Mouse (Mus musculus) MN1 (cell line): Measurements from ENCODE around the gene Bbof1.

Source experiments
- DNase-seq: peaks from one replicate; pipeline ENCODE4 v3.0.0-alpha.2; 2016; ENCODE audit warnings: low spot score

The Bbof1 gene

DNA sequence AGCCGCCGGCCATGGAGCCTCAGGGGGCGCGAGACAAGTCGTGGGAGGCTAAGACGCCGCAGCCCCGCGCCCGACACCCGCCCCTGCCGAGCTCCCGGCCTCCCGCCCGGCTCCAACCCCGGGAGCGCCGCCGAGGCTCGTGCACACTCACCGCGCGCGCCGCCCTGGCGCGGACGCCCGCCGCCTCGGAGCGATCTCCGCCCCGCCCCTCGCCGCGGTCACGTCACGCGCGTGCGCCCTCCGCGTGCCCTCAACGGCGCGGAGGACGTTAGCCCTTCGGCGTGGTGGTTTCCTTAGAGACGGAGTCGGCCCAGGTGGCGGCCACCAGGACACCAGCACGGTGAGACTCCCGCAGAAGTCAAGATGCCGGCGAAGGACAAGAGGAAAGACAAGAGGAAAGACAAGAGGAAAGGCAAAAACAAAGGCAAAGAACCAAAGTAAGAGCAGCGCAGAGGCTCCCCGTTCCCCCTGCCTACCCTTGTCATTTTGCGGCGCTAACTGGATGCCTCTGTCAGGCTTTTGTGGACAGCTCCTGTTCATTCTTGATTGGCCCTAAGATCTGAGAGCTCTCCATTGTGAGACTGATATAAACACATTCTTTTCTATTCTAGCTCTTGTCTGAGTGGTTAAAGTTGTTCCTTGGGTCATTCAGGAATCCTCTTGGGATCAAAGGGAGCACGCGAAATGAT is at the start of gene Bbof1, which contains the start of gene Entpd5:
Gene Bbof1, plus strand, starts transcription at position 253 of the 689 bp plus-strand sequence.
Gene Entpd5, minus strand, starts transcription at position 211 of the 689 bp plus-strand sequence.
- DNase-seq: peak; percentile 93

DNA sequence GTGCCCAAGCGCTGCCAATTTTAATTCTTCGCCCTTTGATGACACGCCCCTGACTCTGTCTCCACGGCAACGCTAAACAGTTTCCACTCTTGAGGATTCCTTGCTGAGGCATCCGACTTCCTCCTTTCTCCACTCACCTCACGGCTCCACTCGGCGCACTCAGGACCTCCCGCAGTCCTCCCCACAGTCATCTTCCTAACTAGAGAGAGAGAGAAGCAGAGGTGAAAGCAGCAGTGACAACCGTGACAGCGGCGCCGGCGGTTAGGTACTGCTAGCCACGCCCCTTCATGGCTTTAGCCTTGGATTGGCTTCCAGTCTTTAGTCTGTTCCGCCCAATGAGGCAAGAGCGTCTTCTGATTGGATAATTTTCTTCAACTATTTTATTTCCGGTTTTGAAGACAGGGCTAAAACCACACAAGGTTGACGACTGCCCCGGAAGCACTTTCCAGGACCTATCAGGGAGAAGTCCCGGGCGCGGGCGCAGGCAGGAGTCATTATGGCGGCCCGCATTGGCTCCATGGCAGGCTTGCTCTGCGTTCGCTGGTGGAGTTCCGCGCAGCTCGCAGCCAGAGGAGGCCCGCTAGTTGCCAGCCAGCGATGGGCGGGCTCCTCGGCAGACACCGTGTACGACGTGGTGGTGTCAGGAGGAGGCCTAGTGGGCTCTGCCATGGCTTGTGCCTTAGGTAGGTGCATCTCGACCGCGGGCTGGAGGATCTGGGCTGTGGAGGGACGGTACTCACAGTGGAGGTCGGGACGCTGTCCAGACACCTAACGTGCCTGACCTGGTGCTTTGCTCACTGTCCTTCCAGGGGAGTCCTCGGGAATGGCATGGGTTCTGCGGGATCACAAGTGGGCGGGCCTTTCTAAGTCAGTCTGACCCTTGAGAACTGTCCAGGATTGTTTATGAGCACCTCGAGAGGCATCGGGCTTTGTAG is 47.0 kb upstream of the Bbof1 start, which contains the start of the genes Coq6 and Fam161b:
Gene Coq6, plus strand, starts transcription at position 103 of the 935 bp plus-strand sequence.
Gene Fam161b, minus strand, starts transcription at position 279 of the 935 bp plus-strand sequence.
- DNase-seq: peak; percentile 99

DNA sequence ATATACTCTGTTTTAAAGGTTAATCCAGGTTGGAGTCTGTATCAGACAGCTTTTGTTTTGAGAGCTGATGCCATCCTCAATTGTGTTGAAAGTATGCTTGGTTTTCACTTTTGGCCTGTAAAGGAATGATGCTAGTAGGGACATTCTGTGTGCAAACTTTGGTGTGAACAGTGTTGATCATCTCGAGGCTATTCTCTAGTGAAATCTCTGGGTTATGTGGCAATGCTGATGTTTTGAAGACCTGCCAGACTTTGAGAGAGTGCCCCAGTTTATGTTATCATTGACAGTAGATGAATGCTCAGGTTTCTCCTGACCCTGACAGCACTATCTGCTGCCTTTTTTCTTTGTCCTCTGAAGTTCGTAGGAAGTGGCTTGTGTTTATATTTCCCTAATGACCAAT is 46.0 kb upstream of the Bbof1 start:
- DNase-seq: no peak

DNA sequence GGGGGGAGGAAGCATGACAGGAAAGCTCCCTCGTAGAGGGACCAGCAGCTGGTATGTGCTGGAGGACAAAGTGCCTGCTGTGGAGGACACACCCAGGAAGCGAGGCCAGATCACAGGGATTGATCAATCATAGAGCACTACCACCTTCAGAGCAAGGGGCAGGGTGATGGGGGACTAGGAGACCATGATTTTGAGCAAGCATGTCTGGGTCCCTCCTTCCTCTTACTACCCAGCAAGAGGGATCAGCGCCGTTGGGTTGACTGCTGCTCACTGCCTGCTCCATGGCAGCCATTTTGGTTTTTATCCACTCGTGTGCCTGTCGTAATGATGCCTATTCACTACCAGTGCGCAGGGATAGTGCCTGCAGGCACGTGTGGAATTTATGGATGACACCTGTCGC is 44.6 kb upstream of the Bbof1 start:
- no peak for DNase-seq

DNA sequence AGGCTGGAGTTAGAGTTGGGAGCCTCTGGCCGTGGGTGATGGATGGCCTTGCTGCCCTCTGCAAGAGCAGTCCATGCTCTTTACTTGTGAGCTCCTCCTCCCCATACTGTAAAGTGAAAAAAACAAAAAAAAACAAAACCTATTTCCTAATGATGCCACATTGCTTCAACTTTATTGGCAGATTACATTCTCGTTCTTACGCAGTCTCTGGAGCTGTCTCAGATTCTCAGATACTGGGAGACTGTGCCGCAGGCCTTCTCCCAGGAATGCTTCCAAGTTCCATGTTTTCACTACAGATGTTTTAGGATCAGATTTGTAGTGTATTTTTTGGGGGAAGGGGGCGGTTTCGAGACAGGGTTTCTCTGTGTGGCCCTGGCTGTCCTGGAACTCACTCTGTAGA is 43.7 kb upstream of the Bbof1 start:
- no peak for DNase-seq

DNA sequence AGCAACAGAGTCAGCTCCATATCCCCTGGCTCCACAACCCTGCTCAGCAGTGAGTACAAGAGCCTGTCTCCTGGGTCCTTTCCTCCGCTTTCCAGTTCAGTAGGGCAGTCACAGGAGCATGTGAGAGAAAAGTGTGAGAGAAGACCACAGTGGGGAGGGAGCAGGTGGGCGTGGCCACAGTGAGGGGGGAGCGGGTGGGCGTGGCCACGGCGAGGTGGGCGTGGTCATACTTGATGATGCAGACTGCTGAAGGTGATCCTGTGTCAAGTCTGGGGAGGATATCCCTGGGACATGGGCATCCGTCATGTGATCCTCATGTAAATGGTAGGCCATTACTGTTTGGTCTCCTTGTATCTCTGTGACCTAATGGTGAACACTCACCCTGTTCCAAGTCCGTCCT is 41.9 kb upstream of the Bbof1 start:
- DNase-seq: no peak

DNA sequence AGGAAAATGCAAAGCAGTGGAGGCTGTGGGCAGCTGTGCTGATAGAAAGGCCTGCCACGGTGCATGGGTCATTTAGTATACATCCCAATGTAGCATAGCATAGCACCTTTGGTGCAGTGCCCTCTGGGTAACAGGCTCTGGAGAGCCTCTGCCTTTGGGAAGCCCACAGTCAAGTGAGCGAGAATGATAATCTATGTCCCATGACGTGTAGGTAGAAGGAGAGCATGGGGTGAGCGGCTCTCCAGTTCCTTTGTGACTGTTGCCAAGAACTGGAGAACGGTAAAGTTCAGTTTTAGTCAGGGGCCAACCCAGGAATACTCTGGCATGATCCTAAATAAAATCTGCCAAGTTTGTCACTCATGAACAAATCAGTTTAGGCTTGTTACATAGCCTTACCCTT is 37.2 kb upstream of the Bbof1 start:
- DNase-seq: no peak

DNA sequence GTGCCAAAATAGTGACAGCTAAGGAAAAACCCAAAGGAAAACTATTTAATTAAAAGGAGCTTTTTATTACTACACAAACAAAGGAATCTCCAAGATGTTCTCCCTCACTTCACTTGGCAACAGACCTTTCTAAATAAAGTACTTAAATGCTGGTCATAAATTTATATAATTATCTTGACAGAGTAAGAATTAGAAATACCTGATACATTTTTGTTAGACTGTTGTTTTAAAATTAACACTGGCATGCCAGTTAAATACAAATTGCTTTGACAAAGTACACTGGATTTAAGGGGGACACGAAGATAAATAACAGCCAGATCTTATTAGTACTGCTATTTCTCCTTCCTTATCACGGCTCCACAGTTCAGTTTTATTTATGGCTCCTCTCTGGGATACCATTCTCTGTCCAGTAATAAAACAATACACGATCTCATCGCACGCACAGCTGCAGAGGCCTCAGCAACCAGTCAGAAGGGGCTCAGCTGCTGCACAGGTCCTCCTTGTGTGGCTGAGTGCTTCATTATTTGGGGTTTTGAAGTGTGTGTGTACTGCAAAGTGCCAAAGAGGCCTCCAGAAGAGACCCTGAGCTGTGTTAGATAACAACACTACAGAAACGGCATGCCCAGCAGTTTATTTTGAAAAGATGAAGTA is 34.9 kb upstream of the Bbof1 start:
- peak; percentile 21 for DNase-seq

DNA sequence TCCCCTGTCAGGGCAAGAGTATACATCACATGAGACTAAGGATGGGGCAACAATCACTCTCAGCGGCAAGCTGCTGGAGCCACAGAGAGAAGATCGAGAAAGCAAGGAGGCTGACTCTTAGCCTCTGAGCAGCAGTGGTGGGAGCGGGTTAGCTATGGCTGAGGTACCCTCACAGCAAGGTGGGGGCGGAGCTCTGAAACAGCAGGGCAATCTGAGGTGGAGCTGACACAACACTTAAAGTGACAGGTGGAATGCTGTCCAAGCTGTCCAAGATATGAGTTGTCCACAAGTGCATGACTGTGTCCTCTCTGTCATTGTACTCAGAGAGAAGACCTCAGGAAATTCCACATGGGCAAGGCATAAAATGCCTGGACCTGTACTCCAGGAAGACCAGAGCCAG is 26.5 kb upstream of the Bbof1 start:
- DNase-seq: no peak

DNA sequence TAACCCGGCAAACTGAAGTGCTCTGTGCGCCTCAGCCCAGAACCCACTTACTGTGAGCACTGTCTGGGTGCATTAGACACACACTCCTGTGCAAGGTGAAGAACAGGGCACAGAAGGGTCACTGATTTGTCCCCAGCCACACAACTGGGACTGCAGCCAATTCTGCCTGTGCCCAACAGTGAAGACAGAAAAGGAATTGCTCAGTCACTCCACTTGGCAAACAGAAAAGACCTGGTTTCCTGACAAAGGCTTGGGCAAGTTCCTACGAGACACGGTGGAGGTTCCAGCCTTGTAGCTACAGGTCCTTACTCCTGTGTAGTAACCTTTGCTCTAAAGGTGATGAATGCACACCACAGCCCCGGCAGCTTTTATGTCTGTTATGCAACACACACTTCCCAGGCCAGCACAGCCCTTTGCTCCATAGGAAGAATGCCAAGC is 24.2 kb upstream of the Bbof1 start:
- DNase-seq: no peak

DNA sequence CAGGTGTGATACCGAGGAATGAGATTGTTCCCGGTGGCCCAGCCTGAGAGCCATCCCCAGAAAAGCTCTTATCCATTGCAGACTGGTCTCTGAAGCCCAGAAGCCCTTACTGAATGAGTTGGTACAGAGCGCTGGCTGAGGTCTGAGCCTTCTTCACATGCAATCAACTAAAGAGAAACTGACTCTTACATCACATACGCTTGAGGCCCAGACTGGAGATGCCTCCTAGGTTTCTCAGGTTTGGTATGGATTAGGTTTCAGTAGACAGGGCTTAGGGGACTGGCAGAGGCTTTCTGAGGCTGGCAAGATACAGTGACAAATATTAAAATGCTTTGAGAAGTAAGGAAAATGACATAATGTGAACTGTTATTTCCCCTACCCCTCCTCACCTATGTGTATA is 23.5 kb upstream of the Bbof1 start:
- no peak for DNase-seq

DNA sequence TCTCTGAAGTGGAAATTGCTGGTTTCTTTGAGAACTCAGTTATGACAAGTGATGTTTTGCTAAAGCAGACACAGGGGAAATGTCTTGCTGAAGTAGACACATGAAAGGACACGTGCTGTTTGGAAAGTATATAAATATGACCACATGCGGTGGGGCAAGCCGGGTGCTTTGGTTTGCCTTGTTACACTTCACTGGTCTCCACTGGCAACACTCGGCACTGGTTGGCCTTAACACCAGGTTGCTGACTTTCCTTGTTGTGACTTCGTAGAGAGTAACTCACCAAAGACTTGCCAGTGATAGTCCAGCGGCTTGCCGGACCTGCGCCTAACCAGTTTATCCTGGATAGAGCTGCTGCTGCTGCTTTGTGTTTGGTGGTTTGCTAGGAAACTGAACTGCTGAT is 20.8 kb upstream of the Bbof1 start:
- no peak for DNase-seq

DNA sequence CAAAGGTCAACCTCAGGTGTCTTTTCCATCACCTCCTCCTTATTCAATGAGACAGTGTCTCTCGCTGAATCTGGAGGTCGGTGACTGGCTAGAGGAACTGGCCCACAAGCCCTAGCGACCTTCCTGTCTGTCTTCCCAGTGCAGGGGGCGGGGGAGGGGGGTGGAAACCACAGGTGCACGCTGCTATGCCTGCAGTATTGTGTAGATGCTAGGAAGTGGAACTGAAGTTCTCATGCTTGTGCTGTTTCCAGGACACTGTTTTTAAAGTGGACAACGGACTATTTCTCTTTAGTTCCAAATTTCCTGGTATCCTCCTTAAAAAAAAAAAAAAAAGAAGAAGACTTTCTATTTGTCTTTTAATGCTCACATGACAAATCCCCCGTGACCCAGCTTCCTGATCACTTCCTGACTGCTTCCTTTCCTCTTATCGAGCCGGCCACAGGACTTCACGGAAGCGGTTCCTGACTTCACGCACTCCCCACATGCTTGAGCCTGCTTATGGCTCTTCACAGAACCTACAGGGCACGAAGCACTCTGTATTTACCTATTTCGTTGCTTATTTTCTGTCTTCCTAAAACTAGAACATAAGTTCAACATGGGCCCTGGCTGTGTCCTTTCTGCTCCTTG is 20.0 kb upstream of the Bbof1 start:
- DNase-seq: no peak

DNA sequence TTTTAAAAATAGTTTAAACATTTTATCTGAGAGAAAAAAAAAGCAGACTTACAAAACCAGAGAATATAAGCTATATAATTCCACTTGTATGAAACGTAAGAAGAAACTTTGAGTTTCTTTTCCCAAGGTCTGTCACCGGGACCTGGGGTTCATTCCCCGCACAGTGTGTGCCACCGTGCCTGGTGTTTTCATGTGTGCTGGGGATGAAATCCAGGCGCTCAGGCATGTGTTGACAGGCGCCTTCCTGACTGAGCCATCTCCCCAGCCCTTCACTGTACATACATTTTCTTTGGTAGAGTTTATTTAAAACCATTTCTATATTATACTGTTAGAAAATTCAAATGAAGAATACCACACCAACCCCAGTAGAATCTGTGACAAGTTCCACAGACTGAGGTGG is 18.5 kb upstream of the Bbof1 start:
- no peak for DNase-seq

DNA sequence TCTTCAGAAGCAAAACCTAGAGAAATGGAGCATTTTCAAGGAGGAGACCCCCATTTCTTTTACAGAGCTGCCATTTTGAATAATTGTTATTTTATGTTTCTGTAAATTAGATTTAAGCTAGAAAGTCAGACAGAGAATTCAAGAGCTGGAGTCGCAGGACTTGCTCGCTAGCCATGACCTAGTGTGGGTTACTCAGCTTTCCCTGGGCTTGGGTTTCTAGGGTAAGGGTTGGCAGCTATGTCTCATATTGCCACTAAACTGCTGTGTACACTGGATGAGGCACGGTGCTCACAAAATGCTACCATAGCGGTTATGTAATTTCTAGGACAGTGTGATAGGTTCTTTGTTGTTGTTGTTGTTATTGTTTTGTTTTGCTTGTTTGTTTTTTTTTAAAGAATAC is 16.2 kb upstream of the Bbof1 start:
- no peak for DNase-seq

DNA sequence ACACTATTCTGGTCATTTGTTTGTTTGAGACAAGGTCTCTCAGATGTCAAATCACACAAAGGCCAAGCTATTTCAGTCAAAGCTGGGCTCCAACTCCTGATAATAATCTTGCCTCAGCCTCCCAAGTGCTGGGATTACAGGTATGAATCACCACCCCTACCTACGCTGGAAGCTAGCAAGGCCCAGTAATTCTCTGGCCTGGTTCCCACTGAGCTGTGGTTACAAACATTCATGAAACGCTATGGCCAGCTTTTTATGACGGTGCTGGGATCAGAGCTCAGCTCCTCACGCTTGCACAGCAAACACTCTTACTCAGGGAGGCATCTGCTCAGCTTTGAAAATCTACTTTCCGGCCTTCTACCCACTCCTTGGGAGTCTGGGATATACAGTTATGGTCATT is 15.0 kb upstream of the Bbof1 start:
- no peak for DNase-seq

DNA sequence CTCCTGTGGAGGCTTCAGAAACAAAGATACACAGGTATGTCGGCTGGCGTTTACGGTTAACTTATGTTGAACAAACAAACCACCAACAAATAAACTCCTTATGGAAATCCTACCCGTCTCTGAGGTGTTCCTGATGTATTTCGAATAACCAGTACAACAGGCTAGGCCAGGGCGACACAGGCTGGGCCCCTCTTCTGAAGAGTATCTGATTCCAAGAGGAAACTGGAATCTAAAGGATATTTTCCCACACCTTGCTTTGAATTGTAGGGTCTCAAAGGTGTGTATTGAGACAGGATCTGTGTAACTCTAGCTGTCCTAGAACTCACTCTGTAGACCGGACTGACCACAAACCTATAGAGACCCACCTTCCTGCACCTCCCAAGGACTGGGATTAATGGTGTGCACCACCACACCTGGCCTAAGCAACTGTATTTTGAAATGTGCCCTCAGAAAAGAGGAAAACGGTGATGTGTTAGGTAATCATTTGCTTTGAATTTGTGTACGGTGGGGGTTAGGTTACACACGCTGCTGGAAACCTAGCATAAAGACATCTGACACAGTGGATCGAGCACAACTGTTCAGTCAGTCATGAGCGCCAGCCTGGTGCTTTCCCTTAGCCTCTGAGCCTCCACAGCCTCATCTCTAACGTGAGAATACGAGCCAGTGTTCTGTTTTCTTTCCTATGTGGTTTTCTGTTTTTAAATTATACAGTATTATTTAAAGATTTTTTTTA is 11.8 kb upstream of the Bbof1 start:
- DNase-seq: no peak

DNA sequence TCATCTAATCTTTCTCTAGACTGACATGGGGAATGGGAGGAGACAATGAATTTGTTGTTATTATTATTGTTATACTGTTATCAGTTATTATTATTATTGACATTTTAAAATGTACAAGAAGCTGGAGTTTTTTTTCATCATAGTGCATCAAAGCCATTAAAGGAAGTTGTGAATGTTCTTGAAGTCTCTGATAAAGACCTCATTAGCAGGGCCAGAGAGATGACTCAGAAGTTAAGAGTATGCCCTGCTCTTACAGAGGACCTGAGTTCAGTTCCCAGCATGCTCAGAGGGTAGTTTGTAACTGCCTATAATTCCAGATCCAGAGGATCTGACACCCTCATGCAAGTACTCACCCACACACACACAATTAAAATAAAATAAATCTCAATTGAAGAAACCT is 11.2 kb upstream of the Bbof1 start:
- no peak for DNase-seq

DNA sequence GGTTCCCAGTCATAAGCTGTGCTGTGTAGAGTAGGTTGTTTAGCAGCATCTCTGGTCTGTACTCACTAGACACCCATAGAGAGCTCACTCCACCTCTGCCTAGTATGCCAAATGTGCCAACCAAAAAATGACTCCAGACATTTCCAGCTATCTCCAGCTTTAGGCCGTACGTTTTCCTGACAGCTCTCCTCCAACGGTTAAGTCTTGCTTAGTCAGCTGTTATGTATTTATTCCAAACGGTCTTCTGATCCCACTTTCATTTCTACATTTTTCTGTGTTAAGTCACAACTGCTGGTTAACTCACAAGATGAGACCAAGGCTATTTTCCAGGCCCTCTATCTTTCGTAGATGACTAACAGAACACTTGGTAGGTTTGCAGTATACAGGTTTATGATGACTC is 10.2 kb upstream of the Bbof1 start:
- DNase-seq: no peak

DNA sequence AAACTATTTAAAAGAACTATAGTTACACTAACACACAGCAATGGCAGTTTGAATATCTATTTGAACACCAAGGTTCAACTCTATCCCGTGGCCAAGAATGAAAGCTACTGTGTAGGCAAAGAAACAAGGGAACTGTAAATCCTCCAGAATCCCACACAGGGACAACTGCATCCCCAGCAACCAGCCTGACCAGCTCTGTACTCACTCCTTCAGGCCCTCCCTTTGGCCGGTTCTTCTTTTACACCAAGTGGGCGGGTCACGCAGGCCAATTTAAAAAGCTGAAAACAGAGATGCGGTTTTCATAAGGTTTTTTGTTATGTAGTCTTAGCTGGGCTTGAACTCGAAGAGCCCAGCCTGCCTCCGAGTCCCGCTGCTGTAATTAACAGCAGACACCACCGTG is 9.7 kb upstream of the Bbof1 start:
- no peak for DNase-seq

DNA sequence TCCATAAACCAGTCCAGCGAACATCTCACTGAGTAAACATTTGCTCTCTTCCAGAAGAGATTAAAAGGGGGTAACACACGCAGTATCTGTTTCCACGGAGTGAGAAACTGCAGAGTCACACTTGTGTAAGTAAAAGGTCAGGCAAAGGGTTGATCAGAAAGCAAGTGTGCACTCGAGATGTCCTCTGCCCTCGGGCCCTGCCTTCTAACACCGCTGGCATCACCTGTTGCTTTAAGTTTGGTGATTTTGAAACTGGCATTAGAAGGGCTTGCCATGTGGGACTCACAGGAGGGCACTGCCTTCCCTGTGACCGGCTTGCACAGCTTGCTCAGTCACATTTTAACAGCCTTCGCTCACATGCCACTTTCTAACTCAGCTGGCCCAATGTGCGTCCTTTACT is 9.2 kb upstream of the Bbof1 start:
- DNase-seq: no peak
